Mouse (Mus musculus): Measurements from ENCODE around the gene Camk1.

Camk1 gene

DNA sequence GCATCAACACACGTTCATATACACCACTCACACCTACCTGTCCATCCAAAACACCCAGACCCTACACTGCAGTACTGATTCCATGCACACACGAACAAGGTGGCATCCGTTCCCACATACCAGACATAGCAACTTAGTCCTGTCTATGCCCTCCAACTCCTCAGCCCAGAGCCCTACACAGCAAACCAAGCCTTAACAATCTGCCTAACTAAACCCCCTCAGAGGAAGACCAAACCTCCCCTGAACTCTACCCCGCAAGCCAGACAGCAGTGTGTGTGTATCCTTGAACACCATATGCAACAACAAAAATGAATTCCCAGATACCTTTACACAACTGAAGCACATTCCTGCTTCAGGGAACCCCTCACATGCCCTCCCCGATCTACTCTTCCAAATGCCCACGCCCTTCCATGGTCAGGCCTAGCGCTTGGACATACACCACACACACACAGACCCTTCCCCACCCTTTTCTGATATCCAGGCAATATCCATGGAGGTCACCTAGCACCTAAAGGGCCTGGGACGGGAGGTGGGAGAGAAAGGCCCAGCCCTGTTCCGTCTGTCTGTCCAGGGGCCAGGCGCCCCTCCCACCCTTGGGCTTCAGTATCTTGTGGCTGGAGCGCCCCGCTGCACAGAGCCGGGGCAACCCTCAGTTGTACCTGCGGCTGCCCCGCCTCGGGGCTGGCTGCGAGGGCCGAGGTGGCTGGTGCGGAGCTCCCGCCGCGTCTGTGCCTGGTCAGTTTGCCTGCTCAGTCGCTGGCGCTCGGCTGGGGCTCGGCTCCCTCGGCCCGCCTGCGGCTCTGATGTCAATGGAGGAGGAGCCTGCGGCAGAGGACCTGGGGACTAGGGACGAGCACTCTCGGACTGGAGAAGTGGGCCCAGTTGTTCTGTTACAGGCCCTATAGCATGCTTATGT, at the start of gene Camk1:
Gene Camk1, minus strand, starts transcription at position 808 of the 916 bp plus-strand sequence.
- in situ Hi-C loops (cut with MboI, MseI): no loop called here

DNA sequence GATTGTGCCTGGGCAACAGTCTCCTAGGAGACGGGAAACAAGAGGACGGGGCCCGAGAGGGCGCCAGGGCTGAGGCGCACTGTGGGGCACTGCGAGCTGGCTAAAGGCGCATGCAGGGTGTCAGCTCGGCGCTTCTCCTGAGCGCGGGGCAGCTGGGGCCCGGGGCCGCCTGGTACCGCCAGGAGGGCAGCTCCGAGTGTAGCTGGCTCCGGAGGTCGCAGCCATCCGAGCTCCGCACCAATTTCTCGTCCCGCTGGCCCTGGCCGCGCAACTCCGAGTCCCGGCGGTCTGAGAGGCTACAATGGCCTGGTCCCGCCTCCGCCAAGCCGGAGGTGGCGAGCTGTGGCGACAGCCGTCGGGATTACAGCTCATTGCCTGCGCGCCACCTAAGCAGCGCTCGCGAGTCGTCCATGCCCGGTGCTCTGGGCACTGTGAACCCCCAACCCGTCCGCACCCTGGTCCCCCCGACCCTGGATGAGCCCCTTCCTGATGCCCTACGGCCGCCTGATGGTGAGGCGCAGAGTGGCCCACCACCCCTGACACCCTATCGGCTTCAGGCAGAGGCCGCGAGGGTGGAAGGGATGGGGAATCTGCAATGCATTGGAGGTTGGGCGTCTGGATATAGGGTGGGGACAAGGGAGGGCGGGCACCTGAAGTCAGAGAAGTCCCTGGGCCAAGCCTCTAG, 48.7 kb upstream of the Camk1 start:
- in situ Hi-C loops (cut with MboI, MseI): no loop called here

DNA sequence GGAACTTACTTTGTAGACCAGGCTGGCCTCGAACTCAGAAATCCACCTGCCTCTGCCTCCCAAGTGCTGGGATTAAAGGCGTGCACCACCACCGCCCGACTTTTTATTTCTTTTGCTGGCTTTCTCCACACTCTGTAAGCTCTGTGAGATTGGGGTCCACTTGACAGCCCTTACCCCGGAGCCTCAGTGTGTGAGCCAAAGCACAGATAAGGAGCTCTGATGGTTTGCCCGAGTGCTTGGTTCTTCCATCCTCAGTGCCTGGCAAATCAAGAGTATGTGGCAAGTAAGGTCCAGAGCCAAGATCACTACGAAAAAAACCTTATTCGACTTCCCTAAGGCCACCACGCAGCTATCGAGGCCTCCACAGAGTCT, 48.2 kb upstream of the Camk1 start:
- in situ Hi-C loops (cut with MboI, MseI): no loop called here

DNA sequence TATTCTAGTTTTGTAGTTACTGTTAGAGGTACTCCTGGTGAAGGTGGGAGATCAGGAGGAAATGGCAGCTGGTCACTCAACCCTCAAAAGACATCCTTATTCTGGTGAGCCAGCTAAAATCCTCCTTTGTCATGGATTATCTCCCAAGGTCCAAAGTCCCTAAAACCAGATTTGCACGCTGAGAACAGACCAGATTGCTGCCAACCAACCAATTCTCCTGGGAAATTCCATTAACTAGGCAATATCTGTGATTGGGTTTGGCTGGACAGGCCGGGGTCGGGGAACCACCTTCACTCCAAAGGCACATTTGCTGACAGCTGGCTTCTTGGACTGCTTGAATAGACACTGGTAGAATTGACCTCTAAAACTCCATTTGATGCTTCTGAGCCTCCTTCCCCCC, 46.9 kb upstream of the Camk1 start:
- in situ Hi-C loops (cut with MboI, MseI): no loop called here

DNA sequence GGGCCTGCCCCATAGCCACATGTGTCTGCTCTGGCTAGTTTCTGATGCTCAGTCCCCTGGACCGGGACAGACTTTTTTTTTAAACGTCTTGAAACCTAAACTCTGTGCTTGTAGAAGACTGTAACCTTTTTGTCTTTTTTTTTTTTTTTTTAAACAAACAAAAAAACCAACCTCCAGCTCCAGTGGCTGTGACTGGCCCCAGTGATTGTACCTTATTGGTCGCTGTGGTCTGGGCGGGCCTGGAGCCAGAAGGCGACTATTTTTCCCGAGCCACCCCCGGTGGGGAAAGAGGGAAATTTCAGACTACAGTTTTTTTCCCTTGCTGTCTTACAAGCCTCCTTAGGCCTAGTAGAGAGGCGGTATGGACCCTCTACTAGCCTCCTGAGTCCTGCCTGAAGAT, 45.2 kb upstream of the Camk1 start, which contains the start of gene Ttll3:
Gene Ttll3, plus strand, starts transcription at position 301 of the 400 bp plus-strand sequence.
- in situ Hi-C loops (cut with MboI, MseI): no loop called here

DNA sequence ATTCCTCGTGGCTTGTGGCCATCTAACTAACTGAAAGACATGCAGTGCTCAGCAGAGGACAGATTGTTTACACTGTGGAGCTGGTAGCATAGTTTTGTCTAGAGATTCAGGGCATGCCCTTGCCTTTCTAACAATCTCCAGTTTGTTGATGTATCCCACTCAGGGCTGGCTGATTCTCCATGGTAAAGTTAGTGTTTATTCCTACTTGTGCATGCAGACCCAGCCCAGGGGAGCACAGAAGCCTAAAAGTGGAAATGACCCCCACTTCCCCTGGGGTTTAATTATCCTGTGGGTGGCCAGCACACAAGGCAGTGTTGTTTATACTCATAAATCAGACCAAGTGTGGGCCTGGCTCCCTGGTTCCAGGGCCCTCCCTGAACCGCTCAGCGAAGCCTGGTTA, 42.2 kb upstream of the Camk1 start:
- in situ Hi-C loops (cut with MboI, MseI): no loop called here

DNA sequence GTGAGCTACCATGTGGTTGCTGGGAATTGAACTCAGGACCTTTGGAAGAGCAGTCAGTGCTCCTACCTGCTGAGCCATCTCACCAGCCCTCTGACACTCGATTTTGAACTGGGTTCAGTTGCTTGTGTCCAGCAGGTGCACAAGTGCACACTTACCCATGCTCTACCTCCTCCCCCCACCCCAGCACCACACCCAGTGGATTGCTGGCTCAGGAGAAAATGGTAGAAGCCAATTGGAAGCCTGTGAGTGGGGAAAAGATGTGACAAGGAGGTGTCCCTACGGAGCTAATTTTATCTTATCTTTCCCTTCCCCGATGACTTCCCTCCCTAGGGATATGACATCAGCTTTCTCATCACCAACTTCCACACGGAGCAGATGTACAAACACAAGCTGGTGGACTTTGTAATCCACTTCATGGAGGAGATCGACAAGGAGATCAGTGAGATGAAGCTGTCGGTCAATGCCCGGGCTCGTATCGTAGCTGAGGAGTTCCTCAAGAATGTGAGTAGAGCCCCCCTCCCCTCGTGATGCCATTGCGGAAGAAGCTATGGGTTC, 41.5 kb upstream of the Camk1 start:
- in situ Hi-C loops (cut with MboI, MseI): no loop called here

DNA sequence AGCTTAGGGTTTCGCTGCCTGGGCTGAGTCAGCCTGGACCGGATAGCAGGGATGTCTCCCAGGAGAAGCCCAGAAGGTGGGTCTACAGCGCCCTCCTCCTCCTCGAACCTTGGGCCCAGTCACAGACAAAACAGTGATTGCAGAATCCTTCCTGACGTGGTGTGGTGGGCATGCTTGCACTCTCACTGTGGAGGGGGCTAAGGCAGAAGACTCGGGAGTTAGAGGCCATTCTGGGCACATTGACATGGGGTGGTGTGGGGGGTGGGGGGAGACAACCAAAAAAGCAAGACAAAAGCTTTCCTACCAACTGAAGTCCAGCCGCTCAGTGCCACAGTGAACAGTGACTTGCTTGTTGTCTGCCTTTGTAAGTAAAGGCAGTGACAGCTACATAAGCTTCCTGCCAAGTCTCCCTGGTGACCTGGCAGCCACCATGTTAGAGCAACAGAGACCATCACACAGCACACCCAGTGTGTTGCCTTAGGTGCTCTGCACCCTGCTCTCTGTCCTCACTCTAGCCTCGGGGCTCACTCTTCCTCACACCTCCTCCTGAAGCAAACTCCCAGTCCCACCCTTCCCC, 40.7 kb upstream of the Camk1 start:
- in situ Hi-C loops (cut with MboI, MseI): no loop called here

DNA sequence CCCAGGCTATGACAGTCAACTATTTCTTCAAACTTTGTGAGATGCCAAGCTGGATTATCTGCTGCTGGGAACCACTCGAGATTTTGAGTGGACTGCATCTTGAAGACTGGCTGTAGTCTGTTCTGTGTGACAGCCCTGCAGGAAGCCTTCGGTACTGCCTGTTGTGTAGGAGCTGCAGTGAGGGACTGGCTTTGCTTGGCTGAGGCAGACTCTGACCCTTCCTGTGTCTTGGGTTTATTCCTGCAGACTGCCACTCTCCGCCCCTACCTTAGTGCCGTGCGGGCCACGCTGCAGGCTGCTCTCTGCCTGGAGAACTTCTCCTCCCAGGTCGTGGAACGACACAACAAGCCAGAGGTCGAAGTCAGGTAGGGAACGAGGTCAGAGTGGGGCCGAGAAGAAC, 36.7 kb upstream of the Camk1 start:
- in situ Hi-C loops (cut with MboI, MseI): no loop called here

DNA sequence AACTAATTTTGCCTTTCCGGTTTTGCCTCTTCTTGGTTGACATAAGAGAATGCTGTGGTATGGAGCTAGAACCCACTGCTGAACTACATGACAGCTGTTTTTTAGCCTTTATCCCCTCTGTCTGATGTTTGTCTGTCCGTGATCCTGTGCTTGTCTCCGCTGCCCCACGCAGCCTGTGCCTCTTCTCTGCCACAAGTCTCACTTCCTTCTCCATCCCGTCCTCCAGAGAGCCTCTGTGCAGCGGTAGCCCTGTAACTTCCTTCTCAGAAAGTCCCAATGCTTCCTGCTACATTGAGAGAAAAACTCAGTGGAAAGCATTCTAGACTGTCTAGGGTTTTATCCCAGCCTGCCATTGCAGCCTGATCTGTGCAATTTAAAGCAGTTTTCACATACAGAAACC, 35.5 kb upstream of the Camk1 start:
- in situ Hi-C loops (cut with MboI, MseI): loop anchor here (5.0 kb wide), 2 partner anchors 52 to 332 kb away; partner anchors contain the start of genes Ogg1 and Thumpd3

DNA sequence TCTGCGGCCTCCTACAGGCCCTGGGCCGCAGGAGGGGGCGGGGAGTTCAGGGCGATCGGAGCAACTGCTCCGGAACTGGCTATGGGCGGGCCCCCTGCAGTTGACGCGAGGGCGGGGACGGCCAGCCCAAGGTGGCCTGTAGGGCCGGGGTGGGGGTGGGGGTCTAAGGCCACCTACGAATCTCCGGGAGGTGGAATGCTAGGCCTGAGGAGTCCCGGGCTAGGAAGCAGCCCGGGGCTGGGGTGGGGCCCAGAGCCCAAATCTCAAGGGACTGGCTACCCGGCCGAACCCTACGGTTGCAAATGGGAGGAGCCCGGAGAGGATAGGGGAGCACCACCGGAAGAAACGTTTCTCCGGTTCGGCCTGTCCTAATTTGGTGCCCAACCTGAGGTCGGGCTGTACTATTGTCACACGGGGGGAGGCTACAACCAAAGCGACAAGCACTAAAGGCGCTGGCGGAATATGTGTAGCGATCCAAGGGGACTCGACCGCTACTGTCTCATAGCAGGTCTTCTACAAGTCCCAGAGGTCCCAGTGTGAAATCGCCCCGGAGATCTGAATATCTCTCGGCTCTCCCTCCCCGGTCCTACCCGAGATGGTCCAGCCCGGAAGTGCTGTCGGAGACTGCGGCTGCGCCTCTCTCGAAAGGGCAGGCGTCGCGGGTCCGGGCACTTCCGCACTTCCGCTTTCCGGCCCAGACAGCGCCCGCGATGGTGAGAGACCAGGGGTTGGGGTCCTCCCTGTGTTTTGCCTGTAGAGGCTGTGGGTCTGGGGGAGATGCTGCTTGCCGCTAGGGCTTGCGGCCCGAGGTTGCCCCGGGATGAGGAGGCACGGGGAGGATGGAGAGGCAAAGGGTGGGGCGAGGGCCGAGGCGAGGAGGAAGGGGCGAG, 34.0 kb upstream of the Camk1 start, which contains the start of the genes Tada3 and Arpc4:
Gene Tada3, minus strand, starts transcription at position 388 of the 890 bp plus-strand sequence.
Gene Arpc4, plus strand, starts transcription at position 620 of the 890 bp plus-strand sequence.
- in situ Hi-C loops (cut with MboI, MseI): loop anchor here (5.0 kb wide), 2 partner anchors 50 to 330 kb away; partner anchors contain the start of genes Ogg1 and Thumpd3

DNA sequence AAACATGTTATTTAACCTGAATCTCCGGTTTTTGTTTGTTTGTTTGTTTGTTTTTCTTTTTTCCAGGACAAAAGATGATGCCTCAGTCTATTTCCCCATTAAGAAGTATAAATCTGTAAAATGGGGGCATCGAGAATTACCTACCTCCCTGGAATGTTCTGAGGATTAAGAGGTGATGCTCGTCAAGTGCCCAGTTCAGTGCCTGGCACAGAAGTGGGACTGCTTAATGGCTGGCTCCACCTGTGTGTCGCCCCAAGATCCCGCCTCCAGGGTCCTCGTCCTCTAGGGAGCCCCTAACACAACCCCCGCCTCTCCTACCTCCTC, 33.4 kb upstream of the Camk1 start:
- in situ Hi-C loops (cut with MboI, MseI): loop anchor here (5.0 kb wide), 2 partner anchors 50 to 330 kb away; partner anchors contain the start of genes Ogg1 and Thumpd3

DNA sequence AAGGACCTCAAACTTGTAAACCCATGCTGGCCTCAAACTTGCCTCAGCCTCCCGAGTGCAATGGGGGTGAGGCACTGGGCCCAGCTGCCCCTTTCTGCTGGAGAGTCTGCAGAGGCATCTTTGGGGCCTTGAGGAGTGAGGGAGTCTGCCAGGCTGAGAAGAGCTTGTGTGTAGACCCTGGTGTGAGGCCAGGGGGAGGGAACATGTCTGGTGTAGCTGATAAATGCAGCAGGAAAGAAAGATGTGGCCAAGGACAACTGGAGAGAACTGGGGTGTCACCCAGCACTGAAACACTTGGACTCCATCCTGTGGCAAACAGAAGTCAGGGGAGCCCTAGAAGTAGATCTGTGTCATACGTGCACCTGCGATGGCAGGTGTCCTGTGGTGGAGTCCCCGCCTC, 29.7 kb upstream of the Camk1 start:
- in situ Hi-C loops (cut with MboI, MseI): no loop called here

DNA sequence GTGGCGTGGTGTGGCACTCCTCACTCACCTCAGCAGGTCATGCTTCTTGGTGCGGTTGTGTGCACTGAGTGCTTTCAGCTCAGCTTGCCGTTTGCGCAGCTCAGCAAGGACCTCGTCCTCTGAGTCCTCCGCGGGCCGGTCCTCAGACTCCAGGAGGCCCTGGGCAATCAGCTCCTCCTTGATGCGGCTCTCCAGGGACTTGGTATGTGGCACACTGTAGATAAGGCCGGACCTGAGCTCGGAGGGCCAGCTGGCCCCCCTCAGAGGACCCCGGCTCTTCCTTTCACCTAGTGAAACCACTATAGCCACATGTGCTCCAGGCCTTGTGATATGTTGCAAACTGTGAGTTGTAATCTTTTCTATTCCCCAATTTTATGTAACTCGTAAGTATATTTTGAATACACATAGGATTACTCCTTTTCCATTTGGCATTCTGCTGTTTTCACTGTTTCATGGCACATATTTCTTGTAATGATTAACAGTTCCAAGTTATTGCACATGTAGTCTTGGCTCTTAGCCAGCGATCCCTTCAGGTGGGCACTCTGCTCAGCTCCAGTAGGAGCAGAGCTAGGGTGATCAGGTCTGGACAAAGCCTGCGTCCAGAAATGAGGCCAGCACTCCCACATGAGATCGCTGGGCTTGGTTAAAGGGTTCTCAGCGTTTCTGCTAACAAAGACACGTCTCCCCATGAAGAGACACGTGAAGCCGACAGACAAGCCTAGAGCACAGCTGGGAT, 26.6 kb upstream of the Camk1 start:
- in situ Hi-C loops (cut with MboI, MseI): no loop called here

DNA sequence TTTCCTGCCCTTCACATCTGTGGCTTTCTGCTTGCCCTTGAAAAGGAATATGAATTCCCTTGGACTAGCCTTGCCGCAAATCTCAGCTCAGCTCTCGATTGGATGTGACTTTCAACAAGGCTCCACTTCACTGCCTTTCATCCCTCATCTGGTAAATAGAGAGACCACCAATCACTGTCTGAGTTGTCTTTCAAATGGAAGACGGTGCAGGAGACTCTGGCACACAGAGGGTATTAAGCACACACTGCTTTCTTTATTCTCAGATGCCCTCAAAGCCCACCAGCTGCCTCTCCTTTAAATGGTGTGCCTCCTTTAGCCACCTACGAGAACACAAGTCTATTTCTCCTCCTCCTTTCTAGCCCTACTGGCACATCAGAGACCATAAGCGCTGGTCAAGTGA, 24.8 kb upstream of the Camk1 start:
- in situ Hi-C loops (cut with MboI, MseI): no loop called here

DNA sequence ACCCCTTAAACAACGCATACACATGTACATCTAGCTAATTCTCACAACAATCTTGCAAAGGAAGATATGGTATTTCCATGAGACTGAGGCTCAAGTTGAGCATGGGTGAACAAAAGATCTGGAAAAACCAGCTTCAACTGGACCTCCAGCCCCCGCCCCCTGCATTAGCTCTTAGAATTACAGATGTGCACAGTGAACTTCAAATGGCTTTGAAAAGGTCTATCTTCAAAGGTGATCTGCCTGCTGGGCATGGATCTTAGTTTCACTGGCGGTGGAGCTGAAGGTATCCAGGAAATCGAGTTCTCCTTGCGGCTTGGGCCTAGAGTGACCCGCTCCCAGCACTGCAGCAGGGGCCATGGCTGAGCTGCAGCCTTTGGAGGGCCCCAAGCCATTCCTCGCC, 24.3 kb upstream of the Camk1 start:
- in situ Hi-C loops (cut with MboI, MseI): no loop called here

DNA sequence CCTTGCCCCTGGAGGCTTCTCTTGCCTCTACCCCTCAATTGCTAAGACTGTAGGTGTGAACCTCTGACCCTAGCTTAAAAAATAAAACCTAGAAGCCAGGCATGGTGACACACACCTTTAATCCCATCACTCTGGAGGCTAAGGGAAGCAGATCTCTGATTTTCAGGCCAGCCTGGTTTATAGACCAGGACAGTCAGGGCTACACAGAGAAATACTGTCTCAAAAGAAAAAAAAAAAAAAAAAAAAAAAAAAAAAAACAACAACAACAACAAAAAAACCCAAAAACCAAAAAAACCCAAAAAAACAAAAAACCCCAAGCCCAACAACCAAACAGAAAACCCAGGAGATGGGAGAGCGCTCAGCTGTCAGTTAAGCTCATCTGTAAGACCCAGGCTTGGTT, 23.8 kb upstream of the Camk1 start:
- in situ Hi-C loops (cut with MboI, MseI): no loop called here

DNA sequence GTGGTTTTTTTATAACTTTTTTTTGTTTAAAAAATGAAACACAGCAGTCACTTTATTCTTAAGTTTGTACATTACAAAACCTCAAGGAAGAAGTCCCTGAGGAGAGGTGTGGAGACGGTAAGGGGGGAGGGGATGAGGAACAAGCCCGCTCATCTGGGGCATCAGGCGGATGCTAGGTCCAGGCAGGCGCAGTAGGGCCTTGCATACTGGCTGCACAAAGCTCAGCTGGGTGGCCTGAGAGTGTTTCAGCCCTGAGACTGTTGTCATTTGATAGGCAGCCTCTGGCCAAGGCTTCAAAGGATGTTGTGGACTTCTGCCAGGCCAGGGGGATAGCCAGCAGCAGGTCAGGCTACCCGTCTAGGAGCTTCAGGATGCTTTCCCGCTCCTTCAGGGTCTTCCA, 22.9 kb upstream of the Camk1 start:
- in situ Hi-C loops (cut with MboI, MseI): no loop called here

DNA sequence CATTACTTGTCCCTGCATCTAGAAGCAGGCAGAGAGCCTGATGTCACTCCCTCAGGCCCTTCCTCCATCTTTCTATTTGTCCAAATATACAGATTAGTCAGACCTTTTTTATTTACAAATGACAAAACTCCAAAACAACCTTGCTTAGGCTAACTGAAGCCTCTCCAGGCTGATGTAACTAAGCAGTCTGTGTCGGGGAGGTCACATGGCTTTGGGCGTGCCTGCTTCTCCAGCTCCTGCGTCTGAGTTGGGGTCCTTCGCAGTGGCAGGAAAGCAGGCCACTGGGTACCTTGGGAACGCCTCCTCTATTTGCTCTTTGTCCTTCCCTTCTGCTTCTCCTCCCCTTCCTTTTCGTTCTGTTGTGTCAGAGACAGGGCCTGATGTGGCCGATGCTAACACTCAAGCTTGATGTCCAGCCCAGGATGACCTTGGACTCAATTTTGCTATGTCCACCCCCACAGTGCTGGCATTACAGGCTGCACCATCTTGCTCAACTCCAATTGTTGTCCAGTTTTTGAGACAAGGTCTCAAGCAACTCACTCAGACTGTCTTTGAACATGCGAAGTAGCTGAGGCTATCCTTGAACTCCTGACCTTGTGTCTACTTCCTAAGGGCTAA, 20.8 kb upstream of the Camk1 start:
- in situ Hi-C loops (cut with MboI, MseI): no loop called here

DNA sequence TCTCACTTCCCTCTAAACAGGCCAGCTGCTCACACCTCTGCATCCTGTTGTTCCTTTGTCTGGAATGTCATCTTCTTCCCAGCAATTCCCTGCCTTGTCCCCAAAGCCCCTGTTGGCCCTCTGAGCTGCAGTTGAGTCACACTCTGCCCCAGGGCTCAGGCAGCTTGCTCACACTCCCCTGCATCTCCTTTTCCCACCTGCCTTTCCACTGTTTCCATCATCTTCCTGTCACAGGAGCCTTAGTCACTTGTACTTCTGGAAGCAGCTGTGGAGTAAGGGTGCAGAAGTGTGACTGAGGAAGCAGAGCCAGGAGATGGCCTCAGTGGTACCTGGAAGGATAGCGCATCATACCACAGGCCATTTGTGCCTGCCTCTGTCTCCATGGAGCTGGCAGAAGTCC, 18.5 kb upstream of the Camk1 start:
- in situ Hi-C loops (cut with MboI, MseI): no loop called here
